Mouse (Mus musculus) cerebellum, adult 2 months (tissue): ENCODE results near the gene Cpped1. TPM values are rescaled to one million over a fixed set of nuclear protein-coding genes. Genes with fewer than 3 reads are reported as not detected.

Source experiments
- DNase-seq, 2 experiments: peaks; one replicate each; pipeline ENCODE4 v3.0.0; 2021
- H3K27ac ChIP-seq: fragments of 200-500 bp; 2 replicates; pipeline ENCODE4 v1.5.1; 2012; ENCODE audit warnings: low read length, control low read depth, inconsistent platforms; ENCODE audit not compliant: insufficient read depth
- H3K27me3 ChIP-seq: fragments of 200-500 bp; 2 replicates; pipeline ENCODE4 v1.6.1; 2012; ENCODE audit warnings: inconsistent platforms, mild to moderate bottlenecking, low read length, moderate library complexity; ENCODE audit not compliant: control insufficient read depth, insufficient read depth
- H3K4me1 ChIP-seq: fragments of 200-500 bp; 2 replicates; pipeline ENCODE4 v1.6.1; 2011; ENCODE audit warnings: low read length; ENCODE audit not compliant: control insufficient read depth, insufficient read depth
- H3K4me3 ChIP-seq: fragments of 200-500 bp; replicated peaks from 2 replicates; pipeline ENCODE3; 2011; ENCODE audit warnings: mild to moderate bottlenecking, low read depth, low read length, control low read depth; ENCODE audit not compliant: insufficient read depth
- CTCF ChIP-seq: fragments of 200-500 bp; IDR thresholded peaks from 2 replicates; pipeline ENCODE4 v1.5.1; 2011; ENCODE audit warnings: low read depth, mild to moderate bottlenecking, control low read depth, low read length, moderate library complexity, borderline replicate concordance; ENCODE audit not compliant: insufficient read depth
- POLR2A ChIP-seq: fragments of 200-500 bp; IDR thresholded peaks from 2 replicates; pipeline ENCODE4 v1.6.1; 2011; ENCODE audit warnings: low read length, control low read depth, borderline replicate concordance; ENCODE audit not compliant: insufficient read depth
- WGBS: fragments of 180-500 bp; shearing (Covaris S2); methylation state at CpG from one replicate; pipeline ENCODE4 v1.1.7; 2018; 5-methylcytosine and 5-hydroxymethylcytosine counted together
- polyA plus RNA-seq: library from polyadenylated mRNA; depleted of rRNA; stranded (reverse); fragments of >200 nt; gene quantifications from 2 replicates; pipeline ENCODE4 v1.2.3, GENCODE M21; 2012

The Cpped1 gene
- polyA plus RNA-seq, 1 experiment = 19.8 TPM

DNA sequence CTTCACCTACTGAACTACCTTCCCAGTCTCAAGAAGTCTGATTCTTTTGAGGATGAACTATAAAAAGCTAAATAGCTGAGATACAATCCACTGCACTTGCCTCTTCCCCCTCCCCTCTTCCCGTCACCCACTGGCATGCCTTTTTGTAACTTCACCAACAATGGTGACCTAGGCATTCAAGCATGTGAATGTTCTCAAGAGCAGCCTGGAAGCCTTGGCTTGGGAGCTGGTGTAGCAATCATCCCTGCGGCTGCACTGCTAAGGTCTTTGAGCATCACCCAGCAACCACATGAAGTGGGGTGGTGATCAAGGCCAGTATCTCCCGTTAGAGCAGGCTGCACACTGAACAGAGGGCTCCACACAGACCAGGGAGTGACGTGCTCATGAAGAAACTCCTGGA, 114.6 kb downstream of the Cpped1 start:
- H3K4me1 ChIP-seq = no peaks in the 10 kb centered on the region
- H3K27ac ChIP-seq = no peak overlapping the region
- 58% methylated on average over 4 of the region's 4 CpGs for WGBS
- DNase-seq = no peak
- no peaks in the 10 kb centered on the region for H3K27me3 ChIP-seq
- no peak for TF ChIP-seq CTCF
- no peak for TF ChIP-seq POLR2A
- no peak overlapping the region for H3K4me3 ChIP-seq

DNA sequence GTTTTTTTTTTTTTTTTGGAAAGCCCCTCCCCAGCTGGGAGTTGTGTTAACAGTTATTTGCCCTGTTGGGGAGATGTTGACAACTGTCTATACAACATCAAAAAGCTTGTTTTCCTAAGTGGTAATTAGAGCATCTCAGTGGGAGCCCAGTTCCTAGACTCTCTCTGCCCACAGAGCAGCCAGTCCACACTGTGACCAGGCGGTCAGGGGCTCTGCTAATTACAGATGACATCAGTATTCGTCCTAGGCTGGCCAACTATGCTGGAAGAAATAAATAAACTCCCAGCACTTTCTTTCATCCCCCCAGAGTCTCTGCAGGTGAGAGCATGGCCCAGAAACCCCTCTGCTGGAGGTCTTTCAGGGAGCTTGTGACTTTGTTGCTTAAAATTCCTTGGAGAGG, 115.9 kb downstream of the Cpped1 start:
- Histone ChIP-seq H3K4me3 (no peak overlapping the region), H3K27ac (no peak overlapping the region), H3K27me3 (no peaks in the 10 kb centered on the region), H3K4me1 (no peaks in the 10 kb centered on the region)
- TF ChIP-seq CTCF = no peak
- TF ChIP-seq POLR2A = no peak
- 35% methylated on average over 2 of the region's 2 CpGs for WGBS
- DNase-seq = no peak

DNA sequence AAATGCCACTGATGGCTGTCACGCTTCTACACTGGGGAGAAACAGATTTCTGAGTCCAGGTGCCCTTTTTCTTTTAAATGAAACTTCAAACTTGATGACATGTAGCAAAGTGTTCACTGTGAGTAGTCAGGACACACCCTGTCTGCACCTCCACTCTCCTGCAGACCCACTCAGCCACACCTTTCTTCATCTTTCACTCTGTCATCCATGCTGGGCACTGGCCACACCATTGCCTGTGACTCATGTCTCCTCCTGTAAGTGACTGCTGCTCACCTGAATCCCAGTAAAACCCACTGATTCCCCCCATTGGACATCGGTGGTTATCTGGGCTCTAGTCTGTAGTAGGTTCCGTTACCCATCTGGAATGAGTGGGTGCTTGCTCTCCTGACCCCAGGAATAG, 118.8 kb downstream of the Cpped1 start:
- no peaks in the 10 kb centered on the region for H3K4me1 ChIP-seq
- no peaks in the 10 kb centered on the region for H3K27me3 ChIP-seq
- no peak overlapping the region for H3K4me3 ChIP-seq
- no peak for TF ChIP-seq CTCF
- no peak for TF ChIP-seq POLR2A
- 94% methylated on average over 3 of the region's 3 CpGs for WGBS
- DNase-seq = no peak
- H3K27ac ChIP-seq = no peak overlapping the region

DNA sequence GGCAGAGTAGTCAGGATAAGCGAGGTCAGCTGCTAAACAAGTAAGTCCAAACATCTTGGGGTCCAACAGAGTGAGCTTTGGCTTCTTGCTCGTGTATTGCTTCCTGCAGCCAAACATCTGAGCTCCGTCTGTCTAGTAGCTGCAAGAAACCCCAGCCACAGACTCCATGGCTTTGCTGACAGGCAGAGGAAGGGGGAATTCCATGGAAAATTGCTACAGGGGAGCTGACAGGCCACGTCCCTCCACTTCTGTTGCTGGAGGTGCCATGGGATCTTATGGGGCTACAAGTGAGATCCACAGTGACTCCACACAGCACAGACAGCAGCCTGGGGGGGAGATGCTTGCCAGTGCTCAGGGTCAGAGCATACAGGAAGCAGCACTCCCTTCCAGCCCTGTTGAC, 123.4 kb downstream of the Cpped1 start:
- TF ChIP-seq CTCF = no peak
- TF ChIP-seq POLR2A = no peak
- H3K4me1 ChIP-seq = no peaks in the 10 kb centered on the region
- H3K27ac ChIP-seq = no peak overlapping the region
- no peak overlapping the region for H3K4me3 ChIP-seq
- 48% methylated on average over 4 of the region's 4 CpGs for WGBS
- no peaks in the 10 kb centered on the region for H3K27me3 ChIP-seq
- no peak for DNase-seq

DNA sequence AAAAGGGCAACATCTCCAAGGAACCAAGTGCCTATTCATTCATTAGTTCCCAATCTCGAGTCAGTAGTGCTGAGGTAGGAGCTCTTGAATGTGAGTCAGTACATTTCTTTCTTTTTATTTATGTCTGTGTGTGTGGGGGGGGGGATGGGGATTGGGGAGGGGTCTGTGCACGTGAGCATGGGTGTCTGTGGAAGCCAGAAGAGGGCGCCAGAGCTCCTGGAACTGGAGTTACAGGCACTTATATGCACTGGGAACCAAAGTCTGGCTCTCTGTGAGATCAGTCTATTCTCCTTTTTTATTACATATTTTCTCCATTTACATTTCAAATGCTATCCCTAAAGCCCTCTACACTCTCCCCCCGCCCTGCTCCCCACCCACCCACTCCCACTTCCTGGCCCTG, 124.9 kb downstream of the Cpped1 start:
- H3K27ac ChIP-seq = no peak overlapping the region
- H3K27me3 ChIP-seq = no peaks in the 10 kb centered on the region
- 57% methylated on average over 4 of the region's 4 CpGs for WGBS
- DNase-seq = no peak
- TF ChIP-seq CTCF = no peak
- H3K4me3 ChIP-seq = no peak overlapping the region
- peaks cover 3% of the 10 kb centered on the region; the same call in 1 of the 2 replicates for H3K4me1 ChIP-seq

DNA sequence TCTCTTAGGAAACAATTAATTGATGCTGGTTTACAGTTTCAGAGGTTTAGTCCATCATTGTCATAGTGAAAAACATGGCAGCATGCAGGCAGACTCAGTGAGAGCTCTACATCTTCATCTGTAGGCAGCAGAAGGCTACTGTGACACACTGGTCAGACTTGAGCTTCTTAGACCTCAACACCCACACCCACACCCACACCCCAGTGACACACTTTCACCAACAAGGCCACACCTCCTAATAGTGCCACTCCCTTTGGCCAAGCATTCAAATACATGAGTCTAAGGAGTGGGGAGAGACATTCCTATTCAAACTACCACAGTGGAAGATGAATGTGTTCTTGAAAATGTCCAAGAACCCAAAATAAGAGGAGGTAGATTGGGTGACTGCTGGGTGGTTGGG, 125.9 kb downstream of the Cpped1 start:
- Histone ChIP-seq H3K4me1 (peaks cover 10% of the 10 kb centered on the region), H3K27me3 (no peaks in the 10 kb centered on the region), H3K27ac (no peak overlapping the region), H3K4me3 (no peak overlapping the region)
- TF ChIP-seq CTCF (no peak), POLR2A (no peak)
- DNase-seq = no peak

DNA sequence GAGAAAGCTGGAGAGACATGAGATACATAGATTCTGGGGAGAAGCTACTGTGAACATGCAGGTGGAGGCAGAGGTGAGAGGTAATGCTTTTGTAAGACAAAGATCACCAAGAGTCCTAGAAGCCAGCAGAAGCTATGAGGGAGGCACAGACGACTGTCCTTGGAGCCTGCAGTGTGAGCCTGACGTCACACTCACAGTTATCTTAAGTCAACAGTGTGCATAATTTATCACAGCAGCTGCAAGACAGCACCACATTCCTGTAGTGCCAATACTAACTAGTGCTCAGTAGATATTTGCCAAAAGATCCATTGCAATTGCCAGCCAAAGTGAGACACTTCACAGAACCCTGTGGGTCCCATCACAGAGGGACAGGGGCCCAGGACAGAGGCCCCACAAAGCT, 127.2 kb downstream of the Cpped1 start:
- H3K27ac ChIP-seq = no peak overlapping the region
- DNase-seq = no peak
- 39% methylated on average over 2 of the region's 2 CpGs for WGBS
- no peaks in the 10 kb centered on the region for H3K27me3 ChIP-seq
- no peak overlapping the region for H3K4me3 ChIP-seq
- peaks cover 10% of the 10 kb centered on the region for H3K4me1 ChIP-seq
- no peak for TF ChIP-seq CTCF
- TF ChIP-seq POLR2A = no peak

DNA sequence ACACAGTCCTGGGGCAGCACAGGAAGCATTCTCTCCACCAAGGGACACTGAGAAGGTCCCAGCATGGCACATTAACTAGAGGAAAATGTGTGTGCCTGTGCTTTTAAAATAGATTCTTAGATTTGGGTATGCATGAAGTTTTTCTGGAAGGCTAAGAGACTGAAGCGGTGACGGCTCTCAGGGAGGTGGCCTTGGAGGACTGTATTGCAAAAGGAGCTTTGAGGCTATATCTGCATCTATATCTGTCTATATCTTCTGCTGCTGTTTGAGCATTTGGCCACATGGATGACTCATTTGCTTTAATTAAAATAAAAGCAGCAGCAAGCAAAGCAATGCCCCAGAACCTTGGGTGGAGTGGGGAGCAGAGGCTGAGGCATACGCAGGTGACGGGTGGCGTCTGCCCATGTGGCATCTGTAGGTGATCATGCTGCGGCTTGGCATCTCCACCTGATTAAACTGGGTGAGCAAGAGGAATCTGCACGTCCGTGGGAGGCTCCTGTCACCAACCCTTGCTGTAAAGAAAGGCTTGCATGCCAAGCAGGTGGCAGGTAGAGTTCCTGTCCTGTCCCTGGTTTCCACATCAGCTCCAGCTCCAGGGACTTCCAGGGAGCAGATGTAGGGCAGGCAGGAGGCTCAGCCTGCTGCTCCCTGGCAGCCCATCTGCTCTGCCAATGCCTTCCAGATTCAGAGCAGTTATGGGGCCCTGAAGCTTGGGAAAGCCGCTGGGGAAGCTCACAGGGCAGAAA, 130.4 kb downstream of the Cpped1 start:
- Histone ChIP-seq H3K27ac (peak overlapping the region; percentile 1; the same call in 1 of the 2 replicates), H3K4me1 (peaks cover 10% of the 10 kb centered on the region), H3K27me3 (no peaks in the 10 kb centered on the region), H3K4me3 (no peak overlapping the region)
- TF ChIP-seq CTCF (no peak), POLR2A (no peak)
- 32% methylated on average over 9 of the region's 9 CpGs for WGBS
- peak; percentile 82 to 84 for DNase-seq

DNA sequence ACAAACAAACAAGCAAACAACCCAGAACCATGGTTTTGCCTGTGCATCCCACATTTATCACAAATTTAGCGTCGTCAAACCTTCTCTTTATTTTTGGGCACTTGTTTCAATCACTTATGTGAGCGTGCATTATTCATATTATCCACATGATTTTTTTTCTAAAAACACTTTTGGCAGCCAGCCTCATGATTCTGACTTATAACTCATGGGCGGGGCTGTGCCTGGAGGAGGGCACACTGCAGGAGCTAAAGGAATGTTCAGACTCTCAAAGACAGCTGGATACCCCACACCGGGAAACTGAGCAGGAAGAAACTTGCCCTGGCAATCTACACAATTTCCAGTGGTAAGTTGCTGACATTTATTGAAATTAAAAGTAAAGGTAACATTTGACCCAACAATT, 131.1 kb downstream of the Cpped1 start:
- TF ChIP-seq POLR2A (no peak), CTCF (no peak)
- Histone ChIP-seq H3K27me3 (no peaks in the 10 kb centered on the region), H3K4me3 (no peak overlapping the region), H3K27ac (no peak overlapping the region), H3K4me1 (peaks cover 10% of the 10 kb centered on the region)
- DNase-seq = peak in 1 of 2 experiments; percentile 9
- WGBS = 78% methylated on average over 5 of the region's 5 CpGs
